9 mouse cellular contexts compared by ENCODE assay signal in the genomic region with DNA sequence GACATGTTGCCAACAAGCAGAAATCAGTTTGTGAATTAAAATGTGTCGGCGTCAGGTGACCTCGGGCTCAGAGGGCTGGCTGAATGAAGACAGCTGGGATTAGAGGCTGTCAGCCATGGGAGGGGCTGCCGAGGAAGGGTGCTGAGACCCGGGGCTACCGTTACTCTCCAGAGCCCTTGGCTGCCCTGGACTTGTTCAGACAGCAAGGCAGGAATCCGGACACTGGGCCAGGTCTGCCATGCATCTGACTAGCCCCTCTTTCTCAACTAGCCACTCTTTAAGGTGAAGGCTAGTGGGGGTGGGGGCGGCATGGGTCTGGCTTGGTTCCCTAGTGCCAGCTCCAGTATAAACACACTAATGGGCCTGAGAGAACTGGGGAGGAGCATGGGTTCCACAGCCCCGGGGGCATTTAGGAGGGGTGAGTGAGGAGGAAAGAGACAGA. TPM values are rescaled to one million over a fixed set of nuclear protein-coding genes. Genes with fewer than 3 reads are reported as not detected.
DNase-seq lines count a peak whose midpoint lies in the region; ATAC-seq lines count a peak whose summit lies in the region.
"Had no signal": no experiment of that assay in that cellular context is flagged by ENCODE, and none has a peak within 500 bp of the region (broad histone marks: within the 10 kb centered on the region; RNA-seq: fewer than 3 reads in every experiment).

No protein-coding gene starts in this region.

- H3K36me3 ChIP-seq in heart, embryonic 13.5 days = no peaks in the 10 kb centered on the region
- no peaks in the 10 kb centered on the region for H3K36me3 ChIP-seq in hindbrain, embryonic 16.5 days (ENCODE audit: control insufficient read depth, insufficient read depth, low read length)
- no peaks in the 10 kb centered on the region for H3K36me3 ChIP-seq in midbrain, embryonic 10.5 days

- peaks cover 7% of the 10 kb centered on the region; the same call in 1 of the 2 replicates for H3K27me3 ChIP-seq in heart, embryonic 13.5 days (replicated peaks)
- no peaks in the 10 kb centered on the region for H3K27me3 ChIP-seq in hindbrain, embryonic 16.5 days (replicated peaks; ENCODE audit: control insufficient read depth, insufficient read depth, low read length)
- H3K27me3 ChIP-seq in midbrain, embryonic 10.5 days (ENCODE audit: low read depth, poor library complexity, severe bottlenecking) = peaks cover 45% of the 10 kb centered on the region

- peak overlapping the region; percentile 68 for H3K9ac ChIP-seq in heart, embryonic 13.5 days
- peak overlapping the region; percentile 30 for H3K9ac ChIP-seq in hindbrain, embryonic 16.5 days (ENCODE audit: low read depth, low read length)

- no peak for ATAC-seq in heart, embryonic 13.5 days (ENCODE audit: extremely low read depth, insufficient number of reproducible peaks, low FRiP score, low TSS enrichment)
- peak; percentile 79 for ATAC-seq in hindbrain, embryonic 16.5 days

- H3K4me1 ChIP-seq in heart, embryonic 13.5 days = peaks cover 12% of the 10 kb centered on the region
- peaks cover 8% of the 10 kb centered on the region for H3K4me1 ChIP-seq in hindbrain, embryonic 16.5 days (ENCODE audit: control insufficient read depth, insufficient read depth, low read depth, low read length)
- H3K4me1 ChIP-seq in midbrain, embryonic 10.5 days = peaks cover 37% of the 10 kb centered on the region

- no peak overlapping the region; the same call in 1 of the 2 replicates for H3K27ac ChIP-seq in heart, embryonic 13.5 days (replicated peaks)
- peak overlapping the region; percentile 68 for H3K27ac ChIP-seq in hindbrain, embryonic 16.5 days (ENCODE audit: low read depth, low read length)
- H3K27ac ChIP-seq in midbrain, embryonic 10.5 days (replicated peaks) = peak overlapping the region; percentile 52

- peak overlapping the region; percentile 42 for H3K4me3 ChIP-seq in heart, embryonic 13.5 days
- no peak overlapping the region for H3K4me3 ChIP-seq in hindbrain, embryonic 16.5 days (ENCODE audit: low read length)
- H3K4me3 ChIP-seq in midbrain, embryonic 10.5 days = peak overlapping the region; percentile 38

- no peak for DNase-seq in heart, adult 8-10 months (ENCODE audit: low spot score)
- DNase-seq in embryo, embryonic 10 days (ENCODE audit: low spot score) = peak; percentile 45
- DNase-seq in midbrain, embryonic 10.5 days (ENCODE audit: low spot score) = no peak
- DNase-seq in yolk sac, embryonic 10.5 days (ENCODE audit: low spot score) = no peak
- DNase-seq in frontal cortex, adult 2 months (ENCODE audit: extremely low spot score in 1 of 2, low spot score in 1 of 2) = no peak
- no peak for DNase-seq in urinary bladder, adult 2 months (ENCODE audit: low spot score)

- H3K9me3 ChIP-seq in heart, embryonic 13.5 days = 0 out of 2 replicates have a peak, but pooled peaks cover 4% of the 10 kb centered on the region
- H3K9me3 ChIP-seq in hindbrain, embryonic 16.5 days (ENCODE audit: control insufficient read depth, low read length) = no peaks in the 10 kb centered on the region
- no peaks in the 10 kb centered on the region for H3K9me3 ChIP-seq in midbrain, embryonic 10.5 days (replicated peaks)

- WGBS in heart, embryonic 13.5 days = 21% methylated on average over 9 of the region's 9 CpGs
- WGBS in hindbrain, embryonic 16.5 days = 26% methylated on average over 9 of the region's 9 CpGs
- 34% methylated on average over 9 of the region's 9 CpGs for WGBS in midbrain, embryonic 10.5 days

- peak overlapping the region; percentile 69 for H3K4me2 ChIP-seq in heart, embryonic 13.5 days
- H3K4me2 ChIP-seq in hindbrain, embryonic 16.5 days (ENCODE audit: low read length) = peak overlapping the region; percentile 50

RNA-seq across cellular contexts. Expression of a gene that starts 24.4 kb away (rescaled TPM):
- 58.3 and 64.7 TPM in 2 replicates for polyA plus RNA-seq in heart, embryonic 13.5 days (2015; fragmentation: Nextera tagmentation; extraction: Ambion mirVana)
- total RNA-seq in heart, adult 8-10 months (2022) = 10 to 100 TPM; 29.3 to 37.1 (median 34.4) TPM
- 95.6 and 97.5 TPM in 2 replicates for polyA plus RNA-seq in hindbrain, embryonic 16.5 days (2015; fragmentation: Nextera tagmentation; extraction: Ambion mirVana)
- polyA plus RNA-seq in midbrain, embryonic 10.5 days (2016; fragmentation: Nextera tagmentation; extraction: Ambion mirVana) = 95.6 and 105 TPM in 2 replicates
- 89.4 and 90.9 TPM in 2 replicates for polyA plus RNA-seq in frontal cortex, adult 2 months (2012; rRNA removed)
- polyA plus RNA-seq in urinary bladder, adult 2 months (2012; rRNA removed) = 62.0 and 76.2 TPM in 2 replicates

RNA-seq across cellular contexts. Expression of a gene that starts 27.6 kb away (rescaled TPM):
- polyA plus RNA-seq in heart, embryonic 13.5 days (2015; fragmentation: Nextera tagmentation; extraction: Ambion mirVana) = 0.80 and 0.91 TPM in 2 replicates
- total RNA-seq in heart, adult 8-10 months (2022) = under 1 TPM; 0.57 to 0.95 (median 0.69) TPM
- polyA plus RNA-seq in hindbrain, embryonic 16.5 days (2015; fragmentation: Nextera tagmentation; extraction: Ambion mirVana) = 0.54 and 0.56 TPM in 2 replicates
- 0.43 and 0.73 TPM in 2 replicates for polyA plus RNA-seq in midbrain, embryonic 10.5 days (2016; fragmentation: Nextera tagmentation; extraction: Ambion mirVana)
- polyA plus RNA-seq in frontal cortex, adult 2 months (2012; rRNA removed) = 0.21 and 0.24 TPM in 2 replicates
- polyA plus RNA-seq in urinary bladder, adult 2 months (2012; rRNA removed) = 0.07 and 0.08 TPM in 2 replicates
- total RNA-seq: common myeloid progenitor, adult 5-6 weeks had no signal

RNA-seq across cellular contexts. Expression of a gene that starts 51.9 kb away (rescaled TPM):
- polyA plus RNA-seq in heart, embryonic 13.5 days (2015; fragmentation: Nextera tagmentation; extraction: Ambion mirVana) = not detected in 2 replicates
- total RNA-seq in heart, adult 8-10 months (2022) = not detected
- 11.0 and 12.1 TPM in 2 replicates for polyA plus RNA-seq in hindbrain, embryonic 16.5 days (2015; fragmentation: Nextera tagmentation; extraction: Ambion mirVana)
- 9.8 and 10.8 TPM in 2 replicates for polyA plus RNA-seq in midbrain, embryonic 10.5 days (2016; fragmentation: Nextera tagmentation; extraction: Ambion mirVana)
- 1.8 and 2.0 TPM in 2 replicates for polyA plus RNA-seq in frontal cortex, adult 2 months (2012; rRNA removed)
- not detected in 2 replicates for polyA plus RNA-seq in urinary bladder, adult 2 months (2012; rRNA removed)
- total RNA-seq: common myeloid progenitor, adult 5-6 weeks had no signal
